Mouse (Mus musculus): ENCODE results near the gene Lpcat2b. TPM values are rescaled to one million over a fixed set of nuclear protein-coding genes. Genes with fewer than 3 reads are reported as not detected.
A peak's percentile ranks its signal among the peaks of the same experiment; 100 is the strongest.

Gene Lpcat2b
- polyA plus RNA-seq, 1 experiment: not detected

DNA sequence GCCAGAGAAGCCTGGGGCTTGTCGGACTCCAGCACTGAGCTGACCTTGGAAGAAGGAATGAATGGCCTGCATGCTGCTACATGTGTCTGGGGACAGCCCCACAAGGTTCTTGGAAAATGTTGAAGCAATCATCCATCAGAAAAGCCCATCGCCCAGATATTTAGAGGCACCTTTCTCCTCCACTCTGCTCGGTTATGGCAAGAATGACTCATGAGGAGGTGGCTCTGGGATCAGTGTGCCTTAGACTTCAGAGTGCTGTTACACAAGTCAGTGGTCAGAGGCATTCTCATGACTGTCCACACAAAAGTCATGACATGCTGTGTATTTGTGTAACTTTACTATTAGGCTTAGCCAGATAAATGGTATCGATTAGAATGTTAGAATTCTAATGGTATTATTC lies 35.7 kb downstream of the Lpcat2b start:
- TF ChIP-seq GATA1 (IDR thresholded peaks at IDR 0.05; ENCODE audit: low read length): no peak
- TF ChIP-seq TAL1 (IDR thresholded peaks at IDR 0.05; ENCODE audit: low read length): no peak
- H3K9me3 ChIP-seq (ENCODE audit: control insufficient read depth, low read length): no peaks in the 10 kb centered on the region
- peaks cover 11% of the 10 kb centered on the region for H3K36me3 ChIP-seq (ENCODE audit: control insufficient read depth)
- H3K4me1 ChIP-seq (ENCODE audit: control insufficient read depth): peaks cover 47% of the 10 kb centered on the region
- no peak overlapping the region for H3K4me3 ChIP-seq (replicated peaks)
- no peaks in the 10 kb centered on the region for H3K27me3 ChIP-seq (ENCODE audit: control insufficient read depth)

DNA sequence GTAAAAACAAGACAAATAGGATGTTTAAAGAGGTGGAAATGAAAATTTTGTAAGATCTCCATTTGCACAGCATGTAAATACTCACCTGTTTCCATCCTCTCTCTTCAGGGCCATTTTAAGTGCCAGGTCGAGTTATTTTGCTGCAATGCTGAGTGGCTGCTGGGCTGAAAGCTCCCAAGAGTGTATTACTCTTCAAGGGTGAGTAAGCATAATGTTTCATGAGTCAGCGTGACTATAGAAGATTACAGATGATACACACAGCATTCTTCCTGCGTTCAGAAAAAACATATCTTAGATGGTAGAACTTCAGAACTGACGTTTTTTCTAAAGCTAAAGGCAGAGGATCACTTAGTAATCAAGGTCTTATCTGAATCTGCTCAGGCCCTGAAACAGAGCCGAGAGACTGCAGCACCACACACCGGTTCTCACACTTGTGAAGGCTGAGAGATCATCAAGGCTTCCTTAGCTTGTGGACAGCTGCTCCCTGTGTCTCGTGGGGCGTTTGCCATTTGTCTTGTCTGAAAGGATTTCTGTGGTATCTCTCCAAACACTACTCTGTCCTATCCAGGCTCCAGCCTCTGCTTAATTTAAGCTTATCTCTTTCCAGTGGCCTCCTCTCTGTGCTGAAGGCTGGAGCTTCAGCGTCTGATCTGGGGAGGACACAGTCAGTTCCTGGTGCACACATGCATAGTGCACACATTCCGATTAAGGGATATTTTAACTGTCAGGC lies 39.4 kb downstream of the Lpcat2b start:
- H3K9me3 ChIP-seq (ENCODE audit: control insufficient read depth, low read length): no peaks in the 10 kb centered on the region
- peak overlapping the region; percentile 45 for H3K4me3 ChIP-seq (replicated peaks)
- H3K36me3 ChIP-seq (ENCODE audit: control insufficient read depth): peaks cover 2% of the 10 kb centered on the region; the same call in 1 of the 2 replicates
- H3K27me3 ChIP-seq (ENCODE audit: control insufficient read depth): no peaks in the 10 kb centered on the region
- H3K4me1 ChIP-seq (ENCODE audit: control insufficient read depth): peaks cover 38% of the 10 kb centered on the region
- TF ChIP-seq GATA1 (IDR thresholded peaks at IDR 0.05; ENCODE audit: low read length): peak; percentile 60
- TF ChIP-seq TAL1 (IDR thresholded peaks at IDR 0.05; ENCODE audit: low read length): no peak

DNA sequence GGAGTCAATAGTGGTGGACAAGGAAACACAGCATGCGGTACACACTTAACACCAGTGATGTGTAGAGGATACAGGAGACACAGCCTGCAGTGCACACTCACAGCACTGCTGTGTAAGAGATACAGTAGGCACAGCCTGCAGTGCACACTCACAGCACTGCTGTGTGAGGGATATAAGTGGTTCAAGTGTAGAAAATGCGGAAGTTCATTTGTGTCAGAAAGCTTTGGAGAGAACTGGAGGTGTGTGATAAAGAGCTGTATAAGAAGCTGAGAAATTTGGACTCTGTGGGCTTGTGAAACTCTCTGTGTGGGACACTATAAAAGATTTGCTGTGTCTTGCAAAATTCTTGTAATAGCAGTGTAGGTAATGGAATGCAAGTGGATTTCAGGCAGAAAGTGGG lies 48.8 kb downstream of the Lpcat2b start:
- H3K4me1 ChIP-seq (ENCODE audit: control insufficient read depth): no peaks in the 10 kb centered on the region
- TF ChIP-seq TAL1 (IDR thresholded peaks at IDR 0.05; ENCODE audit: low read length): no peak
- no peak for TF ChIP-seq GATA1 (IDR thresholded peaks at IDR 0.05; ENCODE audit: low read length)
- H3K4me3 ChIP-seq (replicated peaks): no peak overlapping the region

More for the DNA sequence above, 48.8 kb downstream of the Lpcat2b start:
- no peaks in the 10 kb centered on the region; the same call in 1 of the 2 replicates for H3K36me3 ChIP-seq (ENCODE audit: control insufficient read depth)
- H3K27me3 ChIP-seq (ENCODE audit: control insufficient read depth): no peaks in the 10 kb centered on the region
- H3K9me3 ChIP-seq (ENCODE audit: control insufficient read depth, low read length): no peaks in the 10 kb centered on the region

Other genes starting within 250 kb of the Lpcat2b start
- gene Tgfbr3, start 141.9 kb upstream of the Lpcat2b start, polyA plus RNA-seq (2012): 0.03 and 0.06 TPM in 2 replicates
- not detected in 2 replicates for gene Brdt, start 100.4 kb upstream of the Lpcat2b start, polyA plus RNA-seq (2012)
- not detected in 2 replicates for gene Ephx4, start 28.8 kb upstream of the Lpcat2b start, polyA plus RNA-seq (2012)
- gene Btbd8, start 6.4 kb downstream of the Lpcat2b start, polyA plus RNA-seq (2012): 0.04 and 0.11 TPM in 2 replicates
- 0.02 TPM in 1 of 2 replicates, not detected in the other for gene Gm42669, start 76.1 kb downstream of the Lpcat2b start, polyA plus RNA-seq (2012)
- not detected in 2 replicates for gene 1700028K03Rik, start 103.2 kb downstream of the Lpcat2b start, polyA plus RNA-seq (2012)
- 0.03 and 0.10 TPM in 2 replicates for gene Rpap2, start 165.8 kb downstream of the Lpcat2b start, polyA plus RNA-seq (2012)
- 0.13 and 0.14 TPM in 2 replicates for gene Glmn, start 166.3 kb downstream of the Lpcat2b start, polyA plus RNA-seq (2012)